Mouse (Mus musculus) CH12.LX (cell line): ENCODE data around the gene Cdk2. TPM values are rescaled to one million over a fixed set of nuclear protein-coding genes. Genes with fewer than 3 reads are reported as not detected.

ENCODE experiments used
- DNase-seq: peaks from one replicate; pipeline ENCODE4 v3.0.0-alpha.2; 2013; ENCODE audit errors: extremely low read depth
- H3K27ac ChIP-seq: 2 replicates; pipeline ENCODE4 v1.5.1; 2012; ENCODE audit warnings: low read depth, mild to moderate bottlenecking, control low read depth, moderate library complexity; ENCODE audit not compliant: insufficient read depth
- H3K27me3 ChIP-seq: replicated peaks from 2 replicates; pipeline ENCODE3; 2012; ENCODE audit warnings: inconsistent platforms
- H3K36me3 ChIP-seq, 2 experiments: replicated peaks in 1 of 2; 2 replicates each; pipeline versions ENCODE3 to v1.6.1; 2012; ENCODE audit warnings: inconsistent platforms in 1 of 2, low read length in 1 of 2, mild to moderate bottlenecking in 1 of 2, mixed read lengths in 1 of 2, moderate library complexity in 1 of 2; ENCODE audit not compliant: control insufficient read depth in 1 of 2, insufficient read depth in 1 of 2
- H3K4me1 ChIP-seq, 2 experiments: 2 replicates each; pipeline ENCODE4 v1.6.1; 2012; ENCODE audit warnings: inconsistent platforms in 1 of 2, moderate library complexity in 1 of 2; ENCODE audit not compliant: insufficient read depth in 2 of 2, control insufficient read depth in 1 of 2
- H3K4me2 ChIP-seq: 2 replicates; pipeline ENCODE4 v1.6.1; 2012; ENCODE audit warnings: low read depth, mild to moderate bottlenecking, control low read depth; ENCODE audit not compliant: poor library complexity, insufficient read depth, severe bottlenecking
- H3K4me3 ChIP-seq, 3 experiments: fragments of 150-350 bp in 1 of 3; sonication (generic) in 1 of 3; replicated peaks in 1 of 3; 2 replicates each; pipeline versions ENCODE3 to v1.5.1; 2011 to 2012; ENCODE audit warnings: low read depth in 2 of 3, low read length in 2 of 3, mild to moderate bottlenecking in 2 of 3, moderate library complexity in 2 of 3, control low read depth in 1 of 3, improper control_type of control experiment in 1 of 3, inconsistent platforms in 1 of 3, mixed read lengths in 1 of 3; ENCODE audit not compliant: poor library complexity in 1 of 3
- H3K79me2 ChIP-seq: replicated peaks from 2 replicates; pipeline ENCODE4 v1.6.1; 2012; ENCODE audit warnings: mild to moderate bottlenecking, moderate library complexity; ENCODE audit not compliant: control insufficient read depth, poor library complexity, insufficient read depth, severe bottlenecking; ENCODE audit errors: extremely low read depth
- H3K9ac ChIP-seq: 2 replicates; pipeline ENCODE4 v1.6.1; 2012; ENCODE audit warnings: low read depth, mild to moderate bottlenecking, control low read depth, moderate library complexity; ENCODE audit not compliant: insufficient read depth
- H3K9me3 ChIP-seq: replicated peaks from 2 replicates; pipeline ENCODE3; 2012; ENCODE audit warnings: low read length, inconsistent platforms, mixed read lengths
- BHLHE40 ChIP-seq: IDR thresholded peaks from 2 replicates; pipeline ENCODE4 v1.6.1; 2011; ENCODE audit warnings: mild to moderate bottlenecking, low read depth, low read length, improper control_type of control experiment
- CTCF ChIP-seq, 2 experiments: IDR thresholded peaks in 1 of 2; conservative IDR thresholded peaks in 1 of 2; 2 replicates each; pipeline ENCODE4 v1.5.1; 2011 to 2012; ENCODE audit warnings: low read depth in 2 of 2, low read length in 2 of 2, improper control_type of control experiment in 1 of 2, inconsistent platforms in 1 of 2, mild to moderate bottlenecking in 1 of 2, moderate library complexity in 1 of 2
- HCFC1 ChIP-seq: IDR thresholded peaks from 2 replicates; pipeline ENCODE4 v1.6.1; 2012; ENCODE audit warnings: low read depth, mild to moderate bottlenecking, inconsistent platforms, low read length, improper control_type of control experiment
- IRF4 ChIP-seq: IDR thresholded peaks from 2 replicates; pipeline ENCODE4 v1.6.1; 2014; ENCODE audit warnings: low read depth, mild to moderate bottlenecking, inconsistent platforms, low read length, improper control_type of control experiment
- JUN ChIP-seq: IDR thresholded peaks from 2 replicates; pipeline ENCODE4 v1.6.1; 2011; ENCODE audit warnings: low read depth, mild to moderate bottlenecking, low read length, improper control_type of control experiment, moderate library complexity; ENCODE audit not compliant: insufficient read depth
- MAZ ChIP-seq: IDR thresholded peaks from 2 replicates; pipeline ENCODE4 v1.6.1; 2012; ENCODE audit warnings: low read depth, mild to moderate bottlenecking, inconsistent platforms, low read length, improper control_type of control experiment, moderate library complexity
- MEF2A ChIP-seq: IDR thresholded peaks from 2 replicates; pipeline ENCODE4 v1.6.1; 2014; ENCODE audit warnings: low read depth, mild to moderate bottlenecking, inconsistent platforms, low read length, improper control_type of control experiment, borderline replicate concordance
- MXI1 ChIP-seq: IDR thresholded peaks from 2 replicates; pipeline ENCODE4 v1.6.1; 2011; ENCODE audit warnings: mild to moderate bottlenecking, low read depth, low read length, improper control_type of control experiment
- NELFE ChIP-seq: IDR thresholded peaks from 2 replicates; pipeline ENCODE4 v1.6.1; 2011; ENCODE audit warnings: low read depth, low read length, improper control_type of control experiment
- NRF1 ChIP-seq: IDR thresholded peaks from 2 replicates; pipeline ENCODE4 v1.6.1; 2014; ENCODE audit warnings: low read depth, mild to moderate bottlenecking, inconsistent platforms, low read length, improper control_type of control experiment, moderate library complexity
- POLR2AphosphoS2 ChIP-seq: IDR thresholded peaks from 2 replicates; pipeline ENCODE4 v1.6.1; 2011; ENCODE audit warnings: low read depth, low read length, improper control_type of control experiment
- RCOR1 ChIP-seq: conservative IDR thresholded peaks from 2 replicates; pipeline ENCODE4 v1.6.1; 2012; ENCODE audit warnings: low read depth, mild to moderate bottlenecking, inconsistent platforms, low read length, improper control_type of control experiment
- SIN3A ChIP-seq: IDR thresholded peaks from 2 replicates; pipeline ENCODE4 v1.6.1; 2012; ENCODE audit warnings: low read length, improper control_type of control experiment, inconsistent platforms
- SMC3 ChIP-seq: IDR thresholded peaks from 2 replicates; pipeline ENCODE4 v1.6.1; 2011; ENCODE audit warnings: low read depth, low read length, improper control_type of control experiment
- UBTF ChIP-seq: IDR thresholded peaks from 2 replicates; pipeline ENCODE4 v1.6.1; 2012; ENCODE audit warnings: low read depth, mild to moderate bottlenecking, inconsistent platforms, low read length, improper control_type of control experiment, moderate library complexity
- ZKSCAN1 ChIP-seq: IDR thresholded peaks from 2 replicates; pipeline ENCODE4 v1.6.1; 2012; ENCODE audit warnings: low read depth, inconsistent platforms, low read length, improper control_type of control experiment, borderline replicate concordance
- ZNF384 ChIP-seq: IDR thresholded peaks from 2 replicates; pipeline ENCODE4 v1.6.1; 2012; ENCODE audit warnings: low read depth, low read length, improper control_type of control experiment, inconsistent platforms
- dilution Hi-C: fragments of 300-500 bp; cut with MboI; formaldehyde crosslinking; loops from 2 replicates; pipeline ENCODE4 v1.14.3; 2020; ENCODE audit warnings: low sequenced_read_pairs; ENCODE audit not compliant: extremely low pct_unique_long_range_greater_than_20kb, extremely low pct_ligation_motif_present
- in situ Hi-C: fragments of 300-500 bp; cut with MboI; formaldehyde crosslinking; loops from 3 replicates; pipeline ENCODE4 v1.14.3; 2019; ENCODE audit warnings: low sequenced_read_pairs, low pct_ligation_motif_present, low pct_unique_long_range_greater_than_20kb, mixed read lengths
- polyA plus RNA-seq: library from polyadenylated mRNA; unstranded; fragments of >175 nt; gene quantifications from 2 replicates; pipeline ENCODE4 v1.2.1, GENCODE M21; 2012; ENCODE audit warnings: low read depth; ENCODE audit not compliant: insufficient read length
- total RNA-seq, 2 experiments: library from RNA; depleted of rRNA; stranded (reverse); fragments of 300-350 nt in 1 of 2; fragments of >200 nt in 1 of 2; gene quantifications; 2 replicates each; pipeline ENCODE4 v1.2.3; 2012 to 2014

Cdk2 gene
- total and polyA plus RNA-seq, 3 experiments, result 38.9 to 89.2 (median 79.3) TPM

DNA sequence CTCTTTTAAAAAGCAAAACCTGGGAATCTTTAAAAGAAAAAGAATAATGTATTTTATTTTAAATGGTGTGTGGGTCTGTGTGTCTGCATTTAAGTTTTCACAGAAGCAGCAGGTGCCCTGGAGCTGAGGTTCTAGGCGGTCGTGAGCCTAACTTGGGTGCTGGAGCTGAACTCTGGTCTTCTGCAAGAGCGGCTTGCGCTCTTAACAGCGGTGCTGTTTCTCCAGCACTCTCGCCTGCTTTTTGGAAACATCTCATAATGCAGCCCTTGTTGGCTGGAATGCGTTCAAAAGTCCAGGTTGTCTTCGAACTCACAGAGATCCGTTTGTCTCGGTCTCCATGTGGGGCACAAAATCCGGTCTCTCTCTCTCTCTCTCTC lies 474 bp upstream of the Cdk2 start:
- peaks cover 22% of the 10 kb centered on the region for H3K79me2 ChIP-seq
- in situ Hi-C loops, result no loop called here
- H3K27me3 ChIP-seq, result no peaks in the 10 kb centered on the region
- TF ChIP-seq NRF1 (no peak), ZKSCAN1 (no peak), MAZ (no peak), JUN (no peak), POLR2AphosphoS2 (no peak)
- TF ChIP-seq, all 38 proteins: peak for 0
- no peak for DNase-seq
- Histone ChIP-seq H3K36me3 (peaks cover 21 to 27% of the 10 kb centered on the region in 2 experiments), H3K27ac (no peak overlapping the region), H3K4me1 (peaks cover 3 to 40% of the 10 kb centered on the region in 2 experiments; a peak in 3 of 4 replicates), H3K4me3 (peak overlapping the region; percentile 40 to 80 (median 45)), H3K4me2 (peak overlapping the region; percentile 91), H3K9me3 (no peaks in the 10 kb centered on the region), H3K9ac (peak overlapping the region; percentile 86)
- dilution Hi-C loops, result no loop called here

DNA sequence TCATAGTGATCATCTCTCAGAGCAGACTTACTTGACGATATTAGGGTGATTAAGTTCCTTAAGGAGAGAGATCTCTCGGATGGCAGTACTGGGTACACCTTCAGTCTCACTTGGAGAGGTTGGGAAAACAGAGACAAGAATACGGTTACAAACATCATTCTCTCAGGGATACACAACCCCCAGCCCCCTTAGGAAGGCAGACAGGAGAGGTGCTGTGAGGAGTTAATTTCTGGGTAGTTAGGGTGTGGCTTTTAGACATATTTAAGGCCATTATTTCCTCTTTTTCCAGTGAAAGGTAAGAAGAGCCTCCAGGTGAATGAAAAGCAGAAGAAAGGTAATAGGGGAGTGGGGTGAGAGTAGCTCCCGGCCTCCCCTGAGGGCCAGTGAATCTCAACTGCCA lies 936 bp downstream of the Cdk2 start, which contains the start of gene Pmel:
Pmel (plus strand) TSS at position 301 of the 400 bp plus-strand sequence.
- peak within 1 kb of the TSS; percentile 77 to 90 (median 80) for H3K4me3 ChIP-seq
- peaks cover 3 to 42% of the 10 kb centered on the region in 2 experiments; a peak in 3 of 4 replicates for H3K4me1 ChIP-seq
- H3K36me3 ChIP-seq, result peaks cover 35 to 41% of the 10 kb centered on the region in 2 experiments
- H3K79me2 ChIP-seq, result peaks cover 22% of the 10 kb centered on the region
- no peaks in the 10 kb centered on the region for H3K9me3 ChIP-seq
- in situ Hi-C loops, result no loop called here
- H3K9ac ChIP-seq, result peak within 1 kb of the TSS; percentile 98
- peak within 1 kb of the TSS; percentile 91 for H3K4me2 ChIP-seq
- peak within 1 kb of the TSS; percentile 52 for H3K27ac ChIP-seq
- no peaks in the 10 kb centered on the region for H3K27me3 ChIP-seq
- TF ChIP-seq POLR2AphosphoS2, result no peak
- TF ChIP-seq CTCF (conservative IDR thresholded peaks at IDR 0.05 in 1 of 2, IDR thresholded peaks at IDR 0.05 in 1 of 2; ENCODE audit: low read depth in 2 of 2, low read length in 2 of 2), result no peak
- TF ChIP-seq UBTF, result no peak
- no peak for TF ChIP-seq MXI1
- no peak for TF ChIP-seq MAZ
- TF ChIP-seq RCOR1, result no peak
- no peak for TF ChIP-seq ZNF384
- TF ChIP-seq JUN, result no peak
- TF ChIP-seq MEF2A, result no peak
- no peak for TF ChIP-seq HCFC1
- no peak for TF ChIP-seq BHLHE40
- TF ChIP-seq SMC3, result no peak
- no peak for TF ChIP-seq NELFE
- TF ChIP-seq SIN3A, result no peak
- no peak for TF ChIP-seq NRF1
- TF ChIP-seq IRF4, result no peak
- dilution Hi-C loops, result no loop called here
- no peak for DNase-seq
